ENCODE assay signal across 13 mouse cellular contexts in the genomic region with DNA sequence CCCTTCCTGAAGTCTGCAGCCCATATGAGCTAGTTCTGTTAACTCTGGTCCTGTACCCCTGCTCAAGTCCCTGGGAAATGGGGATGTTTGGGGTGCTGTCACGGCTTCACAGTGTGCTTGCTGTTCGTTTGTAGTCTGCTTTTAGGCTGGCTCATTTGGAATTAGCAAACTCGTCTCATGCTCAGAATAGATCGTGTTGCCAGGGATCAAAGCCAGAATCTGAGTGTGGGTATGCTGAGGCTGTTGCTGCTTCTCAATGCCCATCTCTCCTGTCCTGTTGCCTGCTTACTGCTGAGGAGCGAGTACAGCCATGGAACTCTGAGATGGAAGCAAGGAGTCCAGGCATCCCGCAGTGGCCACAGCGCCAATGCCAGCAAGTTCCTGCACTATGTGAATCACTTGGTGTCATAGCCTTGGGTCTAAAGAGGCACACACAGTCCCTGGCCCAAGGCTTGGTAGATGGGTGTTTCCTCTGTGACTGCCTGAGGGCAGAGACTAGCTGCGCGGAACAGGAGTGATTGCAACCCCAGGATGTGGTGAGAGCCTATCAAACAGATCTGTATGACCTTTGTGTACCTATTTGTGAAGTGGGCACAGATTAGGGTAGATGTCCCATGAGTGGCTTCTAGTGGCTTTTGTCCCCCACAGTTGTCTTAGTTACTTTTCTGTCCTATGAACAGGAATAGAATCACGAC. TPM values are rescaled to one million over a fixed set of nuclear protein-coding genes. Genes with fewer than 3 reads are reported as not detected.
DNase-seq lines count a peak whose midpoint lies in the region; ATAC-seq lines count a peak whose summit lies in the region.
"Had no signal": no experiment of that assay in that cellular context is flagged by ENCODE, and none has a peak within 500 bp of the region (broad histone marks: within the 10 kb centered on the region; RNA-seq: fewer than 3 reads in every experiment).

No protein-coding gene starts in this region.

- ATAC-seq in CD4-positive, CD25-positive, alpha-beta regulatory T cell, adult 4 months = peak; percentile 57
- ATAC-seq in megakaryocyte, adult 5-6 weeks (ENCODE audit: poor library complexity, severe bottlenecking) = peak; percentile 41
- ATAC-seq: forebrain, embryonic 13.5 days had no signal

- intact Hi-C loops in left cerebral cortex, postnatal 14 days (cut with DNase I) = loop anchor here (5.0 kb wide), 1 partner anchor 43 kb away; a partner anchor contains a TSS

- DNase-seq in adrenal gland, postnatal 36 days = peak; percentile 52 to 62
- DNase-seq in adrenal gland, postnatal 14 days = no peak
- DNase-seq in left cerebral cortex, postnatal 14 days (ENCODE audit: low spot score in 2 of 2) = peak; percentile 52 to 78
- DNase-seq in left cerebral cortex, adult 8-10 months (ENCODE audit: low spot score in 2 of 2) = no peak
- no peak for DNase-seq in embryo, embryonic 9.5 days (ENCODE audit: extremely low spot score)
- DNase-seq in heart, adult 11 months = no peak
- DNase-seq: heart, postnatal 36 days; kidney, postnatal 10 days; lung, embryonic 14.5 days had no signal

RNA-seq across cellular contexts. Expression of a gene that starts 44.3 kb away (rescaled TPM):
- 10 to 100 TPM; 58.1 to 62.7 TPM for total RNA-seq in adrenal gland, postnatal 36 days (2021)
- 45.4 and 57.5 TPM in 2 replicates for total RNA-seq in adrenal gland, postnatal 14 days (2021)
- 10 to 100 TPM; 67.2 to 70.3 TPM for total RNA-seq in left cerebral cortex, postnatal 14 days (2021)
- total RNA-seq in left cerebral cortex, adult 8-10 months (2022) = 10 to 100 TPM; 34.5 to 49.5 (median 39.8) TPM
- 10 to 100 TPM; 18.5 to 18.7 TPM for polyA plus RNA-seq in CD4-positive, CD25-positive, alpha-beta regulatory T cell, adult 4 months (2017; shearing (Covaris generic))
- total RNA-seq in megakaryocyte, adult 5-6 weeks (2015) = 31.3 and 61.1 TPM in 2 replicates
- 15.5 and 20.4 TPM in 2 replicates for total RNA-seq in megakaryocyte, adult 5-6 weeks (2017)
- total RNA-seq: G1E had no signal
- polyA plus RNA-seq: G1E had no signal

Comparison
In these comparisons a context has a peak if more than half of its experiments do, and no peak if none do; other contexts are left out.
1. DNase-seq: peak in adrenal gland, postnatal 36 days (2 of 2) and left cerebral cortex, postnatal 14 days (2 of 2); none in adrenal gland, postnatal 14 days (single experiment), left cerebral cortex, adult 8-10 months (0 of 2), embryo, embryonic 9.5 days (single experiment) and heart, adult 11 months (single experiment).